Mouse (Mus musculus): ENCODE results near the gene Vmn1r81.

Vmn1r81 gene

DNA sequence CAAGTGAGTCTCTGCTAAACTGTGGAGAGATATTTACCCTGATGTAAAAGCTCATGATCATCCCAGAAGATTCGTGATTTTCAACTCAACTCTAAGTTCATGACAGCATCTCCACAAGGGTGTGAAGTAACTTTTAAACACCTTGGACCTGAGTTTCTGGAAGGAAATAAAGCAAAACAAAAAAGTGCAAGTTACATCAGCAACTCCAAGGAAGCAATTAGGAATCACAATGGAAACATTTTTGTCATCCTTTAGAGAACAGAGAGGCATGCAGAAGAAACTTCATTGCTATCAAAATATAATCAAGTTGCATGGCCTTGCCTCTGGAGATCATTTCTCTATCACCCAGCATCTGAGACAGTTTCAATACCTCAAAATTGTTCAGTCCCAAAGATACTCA, at the start of gene Vmn1r81:
Gene Vmn1r81, minus strand, starts transcription at position 101 of the 400 bp plus-strand sequence.
- no peak for DNase-seq (ENCODE audit: low spot score in 2 of 2)

DNA sequence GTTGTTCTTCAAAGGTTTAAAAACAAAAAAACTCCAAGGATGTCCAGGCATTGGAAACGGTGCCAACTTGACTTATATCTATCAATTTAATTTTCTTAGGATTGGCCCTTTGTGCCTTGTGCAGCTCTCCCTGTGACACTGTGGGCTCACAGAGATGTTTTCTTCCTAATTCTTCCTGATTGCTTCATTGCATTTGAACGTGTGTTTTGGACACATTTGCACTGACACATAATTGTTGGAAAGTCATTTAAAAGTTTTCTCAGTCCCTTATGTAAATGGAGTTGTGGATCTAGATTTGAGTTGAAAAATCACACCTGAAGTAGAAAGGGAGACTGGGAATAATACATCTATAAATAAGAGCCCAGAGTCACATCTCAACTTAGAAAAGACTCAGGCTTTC, 32.1 kb upstream of the Vmn1r81 start, which contains the start of gene Vmn1r82:
Gene Vmn1r82, plus strand, starts transcription at position 301 of the 400 bp plus-strand sequence.
- DNase-seq (ENCODE audit: low spot score in 2 of 2) = no peak

DNA sequence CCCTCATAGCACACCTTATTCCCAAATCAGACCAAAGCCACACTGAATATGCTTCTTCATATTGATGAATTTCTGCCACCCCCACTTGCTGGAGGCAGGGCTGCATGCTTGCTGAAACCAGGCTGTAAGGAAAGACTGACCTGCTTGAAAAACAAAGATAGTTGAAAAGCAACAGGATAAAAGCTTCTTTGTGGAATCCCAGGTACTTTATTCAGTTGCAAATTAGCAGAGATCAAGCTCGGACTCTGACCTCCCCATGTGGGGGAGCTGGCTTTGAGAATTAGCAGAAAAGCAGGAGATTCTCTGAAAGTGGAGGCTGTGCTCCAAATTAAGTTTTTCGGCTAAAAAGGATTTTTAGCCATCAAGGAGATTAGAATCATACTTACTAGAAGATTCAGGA, 63.9 kb downstream of the Vmn1r81 start:
- no peak for DNase-seq (ENCODE audit: low spot score in 2 of 2)

All from heart, adult 9 months (tissue).